Mouse (Mus musculus) hematopoietic stem cell, adult 5-6 weeks (primary cell): ENCODE measurements around the gene Fbxl19. TPM values are rescaled to one million over a fixed set of nuclear protein-coding genes. Genes with fewer than 3 reads are reported as not detected.
"Not testable (repeated sequence)": the region's sequence is repeated elsewhere in the genome, so short reads cannot be mapped to it uniquely, and the experiment has no call there.

Source experiments
- ATAC-seq, 2 experiments: fragments of 125-278 bp in 1 of 2; replicated peaks in 1 of 2; 2 replicates each; pipeline ENCODE4 v1.8.0; 2016 to 2017; ENCODE audit warnings: inconsistent platforms in 2 of 2, mild to moderate bottlenecking in 2 of 2, moderate number of reproducible peaks in 2 of 2, low read depth in 1 of 2, moderate TSS enrichment in 1 of 2; ENCODE audit not compliant: low FRiP score in 2 of 2, poor library complexity in 2 of 2, severe bottlenecking in 2 of 2, insufficient read depth in 1 of 2, low TSS enrichment in 1 of 2
- total RNA-seq: library from RNA; stranded (forward); fragments of 172-1452, 232-1000 nt; gene quantifications from 2 replicates; pipeline ENCODE4 v1.2.3, GENCODE M21; 2017

The Fbxl19 gene
- total RNA-seq, 1 experiment from 2014 or later, result 18.5 TPM

GRCm38 (mm10) chr7:127718339-127718738 lies 26.0 kb upstream of the Fbxl19 start:
- no peak for ATAC-seq

- no peak for ATAC-seq
These were observed 25.1 kb upstream of the Fbxl19 start for GRCm38 (mm10) chr7:127719258-127719657.

DNA sequence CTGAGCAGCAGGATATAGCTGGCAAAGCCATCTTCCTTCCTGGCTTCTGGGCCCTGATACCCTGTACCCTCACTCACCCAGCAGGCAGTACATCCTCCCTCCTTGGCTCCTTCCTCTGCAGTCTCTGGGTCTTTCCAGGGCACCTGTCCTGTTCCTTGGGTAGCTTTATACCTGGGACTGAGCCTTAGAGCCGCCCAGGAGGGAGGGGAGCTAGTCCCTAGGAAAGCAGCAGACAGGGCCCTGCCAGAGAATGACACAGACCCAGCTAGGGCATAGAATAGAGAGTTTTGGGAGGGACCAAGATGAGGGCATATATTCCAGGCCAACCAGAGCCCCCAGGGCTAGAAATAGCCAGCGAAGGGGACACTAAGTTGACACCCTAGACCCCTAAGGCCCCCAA lies 18.9 kb upstream of the Fbxl19 start:
- no peak for ATAC-seq

DNA sequence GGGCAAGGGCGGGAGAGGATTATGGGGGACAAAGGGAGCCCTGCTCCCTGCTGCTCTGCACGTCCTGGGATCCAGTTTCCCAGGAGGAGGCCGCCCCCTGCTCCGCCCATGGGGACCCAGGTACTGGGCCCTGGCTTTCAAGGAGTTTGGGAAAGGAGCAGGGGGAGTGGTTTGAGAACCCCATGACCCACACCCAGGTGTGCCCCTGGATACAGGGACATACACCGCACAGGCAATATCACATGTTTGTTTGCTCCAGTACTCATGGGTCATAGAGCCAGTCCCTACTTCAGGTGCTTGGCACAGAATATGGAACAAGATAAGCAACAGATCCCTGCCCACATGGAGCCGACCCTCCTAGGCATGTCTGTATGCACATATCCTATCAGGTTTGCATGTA lies 18.4 kb upstream of the Fbxl19 start:
- ATAC-seq, result no peak

DNA sequence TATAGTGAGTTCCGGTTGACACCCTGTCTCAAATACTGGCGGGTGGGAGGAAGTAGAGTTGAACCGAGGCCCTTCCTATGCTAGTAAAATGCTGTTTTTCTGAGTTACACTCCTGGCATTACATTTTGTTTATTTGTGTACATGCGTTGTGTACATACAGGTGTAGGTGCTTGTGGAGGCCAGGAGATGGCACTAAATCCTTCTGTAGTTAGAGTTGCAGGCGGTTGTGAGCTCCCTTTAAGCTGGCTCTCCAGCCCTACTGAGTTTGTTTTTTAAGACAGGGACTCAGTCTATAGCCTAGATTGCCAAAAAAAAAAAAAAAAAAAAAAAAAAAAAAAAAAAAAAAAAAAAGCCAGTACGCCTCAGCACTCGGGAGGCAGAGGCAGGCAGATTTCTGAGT lies 16.4 kb upstream of the Fbxl19 start:
- no peak for ATAC-seq

DNA sequence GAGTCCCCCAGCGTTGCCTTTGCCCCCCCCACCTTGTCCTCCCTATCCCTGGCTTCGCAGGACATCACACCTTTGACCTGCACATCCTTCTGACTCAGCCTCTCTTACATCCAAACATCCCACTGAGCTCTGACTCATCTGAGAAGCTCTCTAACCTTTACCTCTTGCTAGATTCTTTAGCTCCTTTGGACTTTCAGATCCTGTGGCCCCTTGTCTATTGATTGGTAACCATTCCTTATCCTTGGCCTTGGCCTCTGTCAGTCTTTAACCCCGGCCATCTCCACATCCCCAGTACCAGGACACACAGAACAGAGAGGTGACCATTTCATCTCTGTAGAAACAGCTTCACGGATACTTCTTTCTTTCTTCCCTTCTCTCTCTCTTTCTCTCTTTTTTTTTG lies 14.2 kb upstream of the Fbxl19 start:
- ATAC-seq, result no peak

GRCm38 (mm10) chr7:127732066-127732465 lies 12.3 kb upstream of the Fbxl19 start, which contains the start of gene Ctf2:
Gene Ctf2, minus strand, starts transcription at chr7:127732166.
- ATAC-seq, result not testable (repeated sequence)

- peak; percentile 82 to 84 for ATAC-seq
These were observed 908 bp downstream of the Fbxl19 start for GRCm38 (mm10) chr7:127745251-127745651.

DNA sequence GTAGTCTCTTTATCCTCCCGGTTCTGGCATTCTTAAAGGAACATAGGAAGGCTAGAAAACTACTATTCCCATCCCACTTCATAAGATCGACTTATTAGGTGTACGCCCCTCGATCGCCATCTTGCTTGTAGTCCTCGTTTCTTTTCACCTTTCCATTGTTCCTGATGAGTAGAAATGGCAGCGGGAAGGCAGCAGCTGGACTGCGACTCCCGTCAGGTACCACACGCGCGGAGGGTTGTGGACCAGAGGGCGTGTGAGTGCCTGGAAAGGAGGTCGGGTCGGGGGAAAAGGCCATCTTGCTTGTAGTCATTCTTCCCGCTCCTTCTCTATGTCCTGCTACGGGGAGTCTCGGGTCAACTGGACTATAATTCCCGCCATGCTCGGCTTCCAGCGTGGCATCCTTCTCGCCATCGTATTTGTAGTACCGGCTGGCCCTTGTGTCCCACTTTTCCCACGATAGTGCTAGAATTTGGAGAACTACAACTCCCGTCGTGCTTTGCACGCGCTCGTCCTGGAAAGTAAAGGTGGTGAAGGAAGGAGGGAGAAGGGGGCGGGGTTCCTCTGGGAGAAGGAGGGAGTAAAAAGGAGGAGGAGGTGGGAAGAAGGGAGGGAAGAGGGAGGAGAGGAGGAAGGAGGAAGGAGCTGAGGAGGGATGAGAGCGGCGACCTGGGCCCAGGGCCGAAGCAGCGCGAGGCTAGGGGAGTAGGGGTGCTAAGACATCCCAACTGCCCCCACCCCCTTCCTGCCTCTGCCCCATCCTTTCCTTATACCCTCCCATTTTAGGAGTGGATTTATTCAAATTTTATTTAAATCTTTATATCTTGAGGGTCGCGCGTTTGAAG lies 1.5 kb downstream of the Fbxl19 start:
- ATAC-seq, result peak; percentile 75 to 80

DNA sequence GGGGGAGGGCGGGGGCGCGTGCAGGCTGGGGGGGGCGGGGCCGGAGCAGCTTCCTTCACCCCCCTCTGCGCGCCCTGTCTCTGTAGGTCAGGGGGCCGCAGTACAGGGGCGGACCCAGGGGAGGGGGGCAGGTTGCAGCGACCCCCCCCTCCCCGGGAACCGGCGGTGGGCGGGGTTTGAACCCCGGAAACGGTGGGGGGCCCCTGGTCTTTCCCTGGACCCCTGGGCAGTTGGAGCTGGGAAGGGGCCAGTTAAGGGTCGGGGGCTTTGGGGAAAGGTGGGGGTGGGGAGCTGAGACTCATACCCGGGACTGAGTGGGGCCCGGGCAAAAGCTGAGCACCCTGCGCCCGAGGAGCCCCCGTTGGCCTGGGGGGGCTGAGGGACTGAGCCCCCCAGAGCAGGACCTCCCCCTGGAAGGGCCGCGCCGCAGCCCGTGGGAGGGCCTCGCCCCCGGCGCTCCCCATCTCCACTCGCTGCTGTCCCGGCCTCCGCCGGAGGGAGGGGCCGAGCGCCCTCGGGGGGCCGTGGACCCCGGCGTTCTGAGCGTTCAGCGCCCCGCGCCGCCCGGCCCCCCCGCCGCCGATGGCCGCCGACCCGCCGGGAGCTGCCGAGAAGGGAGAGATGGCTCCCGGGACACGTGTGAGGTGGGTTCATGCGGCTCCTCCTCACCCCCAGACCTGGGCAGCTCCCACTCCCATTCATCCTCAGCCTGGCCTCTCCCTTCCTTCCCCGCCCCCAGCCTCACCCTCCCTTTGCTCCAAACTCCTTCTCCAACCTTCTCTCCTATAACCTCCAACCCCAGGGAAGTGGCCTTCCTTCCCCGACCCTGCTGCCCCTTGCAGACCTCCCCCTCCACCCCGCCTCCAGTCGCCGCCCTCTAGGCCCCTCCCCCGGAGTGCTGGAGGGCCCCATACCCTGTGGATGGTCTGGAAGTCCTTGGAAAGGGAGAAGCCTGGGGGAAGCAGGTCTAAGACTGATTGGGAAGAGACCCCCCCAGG lies 2.5 kb downstream of the Fbxl19 start:
- ATAC-seq, result no peak

DNA sequence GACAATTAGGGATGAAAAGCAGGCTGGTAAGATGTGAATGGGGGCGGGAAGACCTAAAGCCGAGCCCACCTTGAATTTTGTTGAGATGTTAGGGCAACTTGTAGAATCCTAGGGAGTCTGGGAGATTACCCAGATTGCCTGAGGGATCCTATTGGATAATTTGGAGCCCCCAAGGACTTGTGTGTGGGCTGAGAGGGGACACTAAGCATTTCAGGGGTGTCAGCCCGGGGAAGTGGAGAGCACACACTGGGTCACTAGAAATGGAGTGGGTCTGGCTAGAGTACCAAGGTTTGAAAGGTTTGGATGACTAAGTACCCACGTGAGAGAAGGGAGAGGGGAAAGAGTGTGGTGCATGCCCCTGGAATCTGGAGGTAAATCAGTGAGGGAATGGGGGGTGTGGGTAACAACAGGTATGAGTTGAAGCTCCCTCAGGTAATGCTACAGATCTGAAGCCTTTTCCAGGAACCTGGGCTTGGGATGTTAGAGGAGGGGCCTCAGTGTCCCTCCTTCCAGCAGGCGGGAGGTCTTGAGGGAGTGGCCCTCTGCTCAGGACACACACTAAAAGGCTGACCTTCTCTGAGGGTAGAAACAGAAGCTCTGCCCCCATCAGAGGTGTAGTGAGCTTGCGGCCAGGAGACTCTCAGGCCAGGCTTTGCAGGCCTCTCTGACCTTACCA lies 3.4 kb downstream of the Fbxl19 start:
- ATAC-seq, result no peak

GRCm38 (mm10) chr7:127748235-127748560 lies 3.9 kb downstream of the Fbxl19 start:
- no peak for ATAC-seq

DNA sequence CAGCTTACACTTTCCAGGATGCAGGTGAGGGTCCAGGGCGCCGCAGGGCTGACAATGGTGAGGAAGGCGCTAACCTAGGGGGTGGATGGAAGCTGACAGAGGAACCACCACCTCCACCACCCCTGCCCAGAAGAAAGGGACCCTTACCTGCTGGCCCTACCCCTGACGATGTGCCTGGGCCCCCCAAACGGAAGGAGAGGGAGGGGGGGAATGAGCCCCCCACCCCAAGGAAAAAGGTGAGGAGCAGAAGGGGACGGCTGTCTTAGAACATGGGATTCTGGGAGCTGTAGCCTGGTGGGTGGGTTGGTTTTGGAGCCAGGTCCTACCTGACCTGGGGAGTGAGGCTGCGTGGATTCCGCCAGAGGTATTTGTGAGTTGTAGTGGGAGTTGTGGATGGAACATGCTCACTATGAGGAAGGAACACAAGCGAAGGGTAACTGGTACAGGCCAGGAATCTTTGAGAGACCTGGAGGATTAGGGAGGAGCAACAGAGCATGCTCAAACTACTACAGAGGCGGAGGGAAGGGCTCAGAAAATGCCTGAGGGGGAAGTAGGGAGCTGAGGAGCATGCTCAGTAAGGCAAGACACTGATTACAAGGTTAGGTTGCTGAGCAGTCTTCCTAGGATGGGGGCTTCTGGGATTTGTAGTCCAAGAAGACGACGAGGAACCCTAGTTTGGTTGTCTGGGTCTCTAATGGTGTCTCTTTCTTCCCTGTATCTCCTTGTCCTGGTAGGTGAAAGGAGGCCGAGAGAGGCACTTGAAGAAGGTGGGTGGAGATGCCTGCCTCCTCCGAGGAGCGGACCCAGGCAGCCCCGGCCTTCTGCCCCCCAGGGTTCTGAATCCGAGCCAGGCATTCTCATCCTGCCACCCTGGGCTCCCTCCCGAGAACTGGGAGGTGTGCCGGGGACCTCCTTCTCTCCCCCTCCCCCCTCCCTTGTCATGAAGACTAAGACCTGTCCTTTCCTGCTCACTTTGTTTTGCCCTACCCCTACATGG lies 6.1 kb downstream of the Fbxl19 start:
- no peak for ATAC-seq

DNA sequence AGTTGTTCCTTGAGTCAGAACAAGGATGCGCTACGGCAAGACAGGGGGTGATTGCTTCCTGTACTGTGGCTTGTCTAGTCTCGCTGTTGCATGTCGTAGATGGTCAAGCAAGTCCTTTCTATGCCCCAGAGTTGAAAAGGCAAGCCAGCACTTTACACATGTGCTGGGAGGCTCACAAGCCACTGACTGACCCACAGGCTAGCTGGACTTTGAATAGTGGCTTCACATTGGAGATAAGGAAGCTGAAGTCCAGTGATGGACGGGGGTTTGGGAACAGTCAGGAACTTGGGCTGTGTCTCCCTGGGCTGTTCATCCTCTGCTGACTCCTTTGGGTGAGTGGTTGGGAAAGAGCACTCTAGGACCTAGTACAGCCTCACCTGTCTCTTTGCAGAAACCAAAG lies 7.3 kb downstream of the Fbxl19 start:
- no peak for ATAC-seq

DNA sequence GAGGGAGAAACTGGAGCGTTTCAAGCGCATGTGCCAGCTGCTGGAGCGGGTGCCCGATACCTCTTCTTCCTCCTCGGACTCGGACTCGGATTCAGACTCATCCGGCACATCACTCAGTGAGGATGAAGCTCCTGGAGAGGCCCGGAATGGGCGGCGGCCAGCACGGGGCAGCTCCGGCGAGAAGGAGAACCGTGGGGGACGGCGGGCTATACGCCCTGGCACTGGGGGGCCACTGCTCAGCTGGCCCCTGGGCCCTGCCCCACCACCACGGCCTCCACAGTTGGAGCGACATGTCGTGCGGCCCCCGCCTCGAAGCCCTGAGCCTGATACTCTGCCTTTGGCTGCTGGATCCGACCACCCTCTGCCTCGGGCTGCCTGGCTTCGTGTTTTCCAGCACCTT lies 7.7 kb downstream of the Fbxl19 start:
- ATAC-seq, result no peak

DNA sequence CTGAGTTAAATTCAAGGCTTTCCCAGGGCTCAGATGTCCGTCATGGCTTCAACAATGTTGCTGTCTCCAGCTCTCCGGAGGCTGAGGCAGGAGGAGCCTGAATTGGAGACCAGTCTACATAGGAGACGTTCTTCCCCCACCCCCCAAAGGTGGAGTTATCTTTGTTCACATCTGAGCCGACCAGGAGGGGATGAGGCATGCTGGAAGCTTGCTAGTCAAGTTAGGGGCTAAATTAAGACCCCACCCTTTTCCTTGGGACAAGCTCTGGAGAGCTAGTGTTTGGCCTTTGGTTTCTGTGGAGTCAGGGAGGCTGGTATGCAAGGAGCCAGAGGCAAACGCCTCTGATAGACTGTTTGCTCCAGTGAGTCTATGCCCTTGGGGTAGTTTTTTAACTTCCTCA lies 8.8 kb downstream of the Fbxl19 start:
- no peak for ATAC-seq

DNA sequence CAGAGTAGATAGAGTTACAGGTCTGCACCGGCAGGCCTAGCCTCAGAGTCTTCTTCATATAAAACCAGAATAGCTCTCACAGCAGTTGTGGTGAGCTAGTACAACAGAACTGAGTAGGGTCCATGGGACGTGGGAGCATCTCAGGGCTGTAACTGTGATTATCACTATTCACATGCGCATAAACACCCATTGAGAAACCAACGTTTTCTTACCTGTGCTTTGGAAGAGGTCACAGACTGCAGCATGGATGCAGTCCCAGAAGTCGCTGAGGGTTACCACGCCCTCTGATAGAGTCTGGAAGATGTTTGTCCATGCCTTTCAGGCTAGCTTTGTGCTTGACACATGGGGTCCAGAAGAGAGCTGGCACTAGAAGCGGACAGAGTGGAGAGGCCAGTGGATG lies 9.4 kb downstream of the Fbxl19 start:
- no peak for ATAC-seq
